Mouse (Mus musculus): ENCODE data around the gene Relb. TPM values are rescaled to one million over a fixed set of nuclear protein-coding genes. Genes with fewer than 3 reads are reported as not detected.

The Relb gene
- polyA plus RNA-seq (2015; fragmentation: Nextera tagmentation; extraction: Ambion mirVana), result 9.1 and 9.6 TPM in 2 replicates

- Histone ChIP-seq H3K36me3 (peaks cover 26% of the 10 kb centered on the region), H3K27ac (peak within 1 kb of the TSS; percentile 87), H3K9me3 (no peaks in the 10 kb centered on the region), H3K9ac (peak within 1 kb of the TSS; percentile 70), H3K27me3 (no peaks in the 10 kb centered on the region), H3K4me1 (no peaks in the 10 kb centered on the region), H3K4me2 (replicated peaks) (peak within 1 kb of the TSS; percentile 91), H3K4me3 (peak within 1 kb of the TSS; percentile 81)
- under 1% methylated on average over 38 of the region's 41 CpGs for WGBS
- ATAC-seq (ENCODE audit: low FRiP score, low read depth), result peak; percentile 71; the same call in 1 of the 2 replicates
These were observed at the start of gene Relb for GRCm38 (mm10) chr7:19629361-19629734. Relb (minus strand) TSS chr7:19629438.

GRCm38 (mm10) chr7:19678901-19679300 lies 49.7 kb upstream of the Relb start:
- H3K27ac ChIP-seq, result no peak overlapping the region
- ATAC-seq (ENCODE audit: low FRiP score, low read depth), result no peak
- 85% methylated on average over 3 of the region's 3 CpGs for WGBS
- no peak overlapping the region for H3K4me3 ChIP-seq
- no peak overlapping the region for H3K9ac ChIP-seq
- H3K9me3 ChIP-seq, result no peaks in the 10 kb centered on the region
- no peak overlapping the region for H3K4me2 ChIP-seq (replicated peaks)
- H3K27me3 ChIP-seq, result no peaks in the 10 kb centered on the region
- H3K36me3 ChIP-seq, result no peaks in the 10 kb centered on the region
- 0 out of 2 replicates have a peak, but pooled peaks cover 4% of the 10 kb centered on the region for H3K4me1 ChIP-seq

- Histone ChIP-seq H3K36me3 (no peaks in the 10 kb centered on the region), H3K9me3 (no peaks in the 10 kb centered on the region), H3K27ac (no peak within 1 kb of the TSS), H3K4me3 (no peak within 1 kb of the TSS), H3K4me2 (replicated peaks) (no peak within 1 kb of the TSS), H3K9ac (no peak within 1 kb of the TSS), H3K4me1 (0 out of 2 replicates have a peak, but pooled peaks cover under 1% of the 10 kb centered on the region), H3K27me3 (no peaks in the 10 kb centered on the region)
- ATAC-seq (ENCODE audit: low FRiP score, low read depth), result no peak
- whole genome bisulfite sequencing, result 76% methylated on average over 8 of the region's 8 CpGs
These were observed 48.6 kb upstream of the Relb start, which contains the start of gene Apoc2 for GRCm38 (mm10) chr7:19677872-19678271. Apoc2 (minus strand) TSS chr7:19677941.

GRCm38 (mm10) chr7:19676662-19677061 lies 47.4 kb upstream of the Relb start:
- Histone ChIP-seq H3K4me3 (no peak overlapping the region), H3K27ac (no peak overlapping the region), H3K9me3 (no peaks in the 10 kb centered on the region), H3K9ac (no peak overlapping the region), H3K27me3 (no peaks in the 10 kb centered on the region), H3K36me3 (no peaks in the 10 kb centered on the region), H3K4me2 (replicated peaks) (no peak overlapping the region), H3K4me1 (no peaks in the 10 kb centered on the region)
- ATAC-seq (ENCODE audit: low FRiP score, low read depth), result no peak
- 65% methylated on average over 1 of the region's 1 CpGs for WGBS

GRCm38 (mm10) chr7:19675824-19676223 lies 46.6 kb upstream of the Relb start:
- no peak overlapping the region for H3K9ac ChIP-seq
- H3K9me3 ChIP-seq, result no peaks in the 10 kb centered on the region
- H3K27me3 ChIP-seq, result no peaks in the 10 kb centered on the region
- no peaks in the 10 kb centered on the region for H3K36me3 ChIP-seq
- no peak overlapping the region for H3K27ac ChIP-seq
- no peak overlapping the region for H3K4me3 ChIP-seq
- ATAC-seq (ENCODE audit: low FRiP score, low read depth), result no peak
- H3K4me2 ChIP-seq (replicated peaks), result no peak overlapping the region
- WGBS, result 85% methylated on average over 10 of the region's 10 CpGs
- no peaks in the 10 kb centered on the region for H3K4me1 ChIP-seq

GRCm38 (mm10) chr7:19673083-19673699 lies 44.0 kb upstream of the Relb start:
- 65% methylated on average over 14 of the region's 14 CpGs for WGBS
- ATAC-seq (ENCODE audit: low FRiP score, low read depth), result no peak
- H3K36me3 ChIP-seq, result no peaks in the 10 kb centered on the region
- no peaks in the 10 kb centered on the region for H3K27me3 ChIP-seq
- H3K9ac ChIP-seq, result no peak overlapping the region
- H3K4me1 ChIP-seq, result peaks cover 5% of the 10 kb centered on the region
- no peaks in the 10 kb centered on the region for H3K9me3 ChIP-seq
- H3K4me2 ChIP-seq (replicated peaks), result no peak overlapping the region
- H3K4me3 ChIP-seq, result no peak overlapping the region
- no peak overlapping the region for H3K27ac ChIP-seq

GRCm38 (mm10) chr7:19671511-19671910 lies 42.3 kb upstream of the Relb start:
- WGBS, result 63% methylated on average over 10 of the region's 10 CpGs

GRCm38 (mm10) chr7:19668947-19669721 lies 39.9 kb upstream of the Relb start:
- H3K27ac ChIP-seq, result peak overlapping the region; percentile 52; the same call in 1 of the 2 replicates
- peak; percentile 72 for ATAC-seq (ENCODE audit: low FRiP score, low read depth)
- H3K36me3 ChIP-seq, result no peaks in the 10 kb centered on the region
- peaks cover 10% of the 10 kb centered on the region for H3K4me1 ChIP-seq
- no peaks in the 10 kb centered on the region for H3K27me3 ChIP-seq
- peak overlapping the region; percentile 14; the same call in 1 of the 2 replicates for H3K9ac ChIP-seq
- H3K4me3 ChIP-seq, result 0 out of 2 replicates have a peak overlapping the region, but pooled peaks have one; percentile 10
- 4% methylated on average over 10 of the region's 10 CpGs for WGBS
- no peaks in the 10 kb centered on the region for H3K9me3 ChIP-seq
- peak overlapping the region; percentile 46 for H3K4me2 ChIP-seq (replicated peaks)

More at GRCm38 (mm10) chr7:19671511-19671910, 42.3 kb upstream of the Relb start:
- no peaks in the 10 kb centered on the region for H3K9me3 ChIP-seq
- H3K4me1 ChIP-seq, result peaks cover 5% of the 10 kb centered on the region
- no peak overlapping the region for H3K4me2 ChIP-seq (replicated peaks)
- ATAC-seq (ENCODE audit: low FRiP score, low read depth), result no peak
- no peak overlapping the region for H3K9ac ChIP-seq
- no peaks in the 10 kb centered on the region for H3K36me3 ChIP-seq
- no peaks in the 10 kb centered on the region for H3K27me3 ChIP-seq
- H3K27ac ChIP-seq, result no peak overlapping the region
- no peak overlapping the region for H3K4me3 ChIP-seq

GRCm38 (mm10) chr7:19667434-19667833 lies 38.2 kb upstream of the Relb start:
- no peaks in the 10 kb centered on the region for H3K9me3 ChIP-seq
- ATAC-seq (ENCODE audit: low FRiP score, low read depth), result no peak
- H3K27ac ChIP-seq, result no peak overlapping the region
- H3K4me2 ChIP-seq (replicated peaks), result no peak overlapping the region
- no peak overlapping the region for H3K4me3 ChIP-seq
- peaks cover 2% of the 10 kb centered on the region for H3K36me3 ChIP-seq
- no peak overlapping the region for H3K9ac ChIP-seq
- no peaks in the 10 kb centered on the region for H3K27me3 ChIP-seq
- H3K4me1 ChIP-seq, result peaks cover 24% of the 10 kb centered on the region
- 86% methylated on average over 2 of the region's 2 CpGs for WGBS

- Histone ChIP-seq H3K9ac (no peak overlapping the region), H3K36me3 (peaks cover 9% of the 10 kb centered on the region), H3K27ac (no peak overlapping the region), H3K9me3 (no peaks in the 10 kb centered on the region), H3K27me3 (no peaks in the 10 kb centered on the region), H3K4me2 (replicated peaks) (no peak overlapping the region), H3K4me1 (peaks cover 24% of the 10 kb centered on the region), H3K4me3 (no peak overlapping the region)
- 67% methylated on average over 3 of the region's 3 CpGs for WGBS
- no peak for ATAC-seq (ENCODE audit: low FRiP score, low read depth)
These were observed 37.5 kb upstream of the Relb start for GRCm38 (mm10) chr7:19666750-19667149.

GRCm38 (mm10) chr7:19664955-19665841 lies 36.0 kb upstream of the Relb start, which contains the start of gene Clptm1:
Clptm1 (minus strand) TSS chr7:19665033.
- Histone ChIP-seq H3K27ac (peak within 1 kb of the TSS; percentile 94), H3K4me2 (replicated peaks) (peak within 1 kb of the TSS; percentile 93), H3K4me1 (peaks cover 24% of the 10 kb centered on the region), H3K36me3 (peaks cover 19% of the 10 kb centered on the region), H3K27me3 (no peaks in the 10 kb centered on the region), H3K4me3 (peak within 1 kb of the TSS; percentile 100), H3K9ac (peak within 1 kb of the TSS; percentile 100), H3K9me3 (no peaks in the 10 kb centered on the region)
- ATAC-seq (ENCODE audit: low FRiP score, low read depth), result peak; percentile 88
- WGBS, result under 1% methylated on average over 62 of the region's 63 CpGs
